Mouse (Mus musculus) heart, postnatal 36 days (tissue): Measurements from ENCODE around the gene Fam19a1. TPM values are rescaled to one million over a fixed set of nuclear protein-coding genes. Genes with fewer than 3 reads are reported as not detected.

Experiments used
- DNase-seq, 2 experiments: peaks; one replicate each; pipeline ENCODE4 v3.0.0; 2021 to 2022
- intact Hi-C: fragments of 180-260 bp; cut with DNase I; formaldehyde crosslinking; loops from one replicate; pipeline ENCODE4 v1.15.1; 2025
- total RNA-seq, 2 experiments: library from RNA; stranded (reverse); gene quantifications; 2 replicates each; pipeline ENCODE4 v1.2.3; 2021

The Fam19a1 gene
- total RNA-seq, 2 experiments from 2014 or later, result 0.11 TPM; not detected in 1

DNA sequence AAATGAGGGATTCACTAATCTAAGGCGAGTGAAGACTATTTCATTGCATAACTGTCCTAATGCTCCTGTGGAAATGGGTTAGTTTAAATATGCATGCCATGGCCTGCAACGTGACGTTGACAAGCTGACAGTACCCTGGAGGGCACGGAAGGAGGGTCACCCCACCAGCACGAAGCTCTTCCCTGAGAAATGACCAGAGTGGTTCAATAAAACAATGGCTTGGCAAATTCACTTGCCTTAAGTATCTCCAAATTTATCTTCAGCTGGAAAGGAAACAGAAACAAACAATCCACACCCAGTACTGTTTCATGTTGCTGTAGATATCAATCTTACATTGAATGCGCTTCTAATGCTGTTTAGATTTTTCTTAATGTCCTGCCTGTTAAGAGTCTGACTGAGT is 316.4 kb downstream of the Fam19a1 start:
- intact Hi-C loops, result no loop called here
- DNase-seq, result no peak

DNA sequence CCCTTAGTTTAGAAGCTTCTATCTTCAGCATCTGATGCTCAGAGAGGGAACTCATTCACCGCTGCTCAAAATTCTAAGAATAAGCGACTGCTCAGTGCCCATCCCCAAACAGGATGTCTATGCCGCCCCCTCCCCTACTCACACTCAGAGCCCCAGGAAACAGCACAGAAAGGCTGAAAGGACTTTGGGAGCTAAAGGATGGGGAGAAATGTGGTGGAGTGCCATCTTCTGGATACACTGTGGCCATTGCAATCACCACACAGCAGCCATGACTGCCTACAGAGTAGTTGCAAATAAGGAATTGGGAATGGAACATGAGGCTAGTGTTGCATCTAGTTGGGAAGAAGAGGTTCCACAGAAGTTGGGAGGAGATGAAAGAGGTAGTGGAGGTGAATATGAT is 319.4 kb downstream of the Fam19a1 start:
- no peak for DNase-seq
- intact Hi-C loops, result no loop called here

DNA sequence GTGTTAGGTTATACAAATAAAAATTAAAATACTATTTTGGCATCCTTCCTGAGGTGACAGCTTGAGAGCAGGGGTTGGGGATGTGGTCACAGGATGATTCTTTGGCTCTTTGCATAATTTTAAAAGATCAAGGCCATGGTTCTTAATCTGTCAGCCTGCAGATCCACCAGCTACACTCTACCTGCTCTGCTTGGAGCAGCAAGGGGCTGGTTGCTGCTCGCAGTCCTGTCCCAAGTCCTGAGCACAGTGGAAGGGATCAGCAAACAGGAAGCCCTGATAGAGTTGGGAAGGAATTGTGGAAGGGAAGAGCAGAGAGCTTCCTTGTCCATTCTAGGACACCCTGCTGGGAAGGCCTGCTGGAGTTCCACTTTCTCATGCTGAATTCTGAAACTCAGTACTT is 320.9 kb downstream of the Fam19a1 start:
- intact Hi-C loops, result no loop called here
- no peak for DNase-seq

- DNase-seq, result no peak
- intact Hi-C loops, result no loop called here
Observed at GRCm38 (mm10) chr6:96435545-96435944, 322.6 kb downstream of the Fam19a1 start.

- intact Hi-C loops, result no loop called here
Observed at GRCm38 (mm10) chr6:96437814-96438213, 324.9 kb downstream of the Fam19a1 start.

DNA sequence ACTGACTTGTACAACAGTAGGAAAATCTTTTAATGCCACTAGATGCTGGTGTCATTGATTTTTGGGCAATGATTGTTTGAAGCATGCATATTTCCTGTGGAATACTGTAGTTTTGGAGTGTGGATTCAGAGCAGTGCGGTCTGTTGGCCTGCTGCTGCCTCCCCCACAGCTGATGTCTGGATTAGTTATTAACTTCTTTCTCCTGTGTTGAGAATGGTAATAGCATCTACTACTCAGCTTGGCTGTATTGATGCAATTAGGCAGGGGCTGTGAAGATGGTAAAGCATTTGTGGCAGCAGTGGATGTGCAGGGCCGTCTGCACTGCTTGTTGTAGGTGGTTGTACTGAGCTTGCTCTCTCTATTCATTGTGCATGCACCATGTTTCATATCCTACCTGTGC is 326.5 kb downstream of the Fam19a1 start:
- intact Hi-C loops, result no loop called here
- no peak for DNase-seq

More at GRCm38 (mm10) chr6:96437814-96438213, 324.9 kb downstream of the Fam19a1 start:
- no peak for DNase-seq

DNA sequence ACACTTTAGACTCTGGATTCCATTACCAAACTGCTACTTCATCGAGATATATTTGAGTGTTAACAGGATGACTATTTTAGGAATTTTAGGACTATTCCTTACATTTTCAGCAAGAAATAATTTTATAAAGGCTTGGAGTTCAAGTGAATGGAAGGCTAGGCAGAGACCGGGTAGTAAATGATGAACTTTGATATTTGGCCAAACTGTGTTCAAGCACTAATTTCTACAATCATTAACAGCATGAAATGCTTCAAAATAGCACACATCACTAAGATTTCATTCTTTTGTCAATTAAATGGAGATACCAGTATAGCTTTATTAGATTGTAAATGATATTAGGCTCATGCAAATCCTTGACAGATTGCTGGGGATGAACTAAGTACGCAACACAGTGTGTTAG is 329.0 kb downstream of the Fam19a1 start:
- no peak for DNase-seq
- intact Hi-C loops, result no loop called here

GRCm38 (mm10) chr6:96447466-96447865 is 334.5 kb downstream of the Fam19a1 start:
- intact Hi-C loops, result no loop called here
- no peak for DNase-seq

GRCm38 (mm10) chr6:96456266-96456665 is 343.3 kb downstream of the Fam19a1 start:
- no peak for DNase-seq
- intact Hi-C loops, result no loop called here

DNA sequence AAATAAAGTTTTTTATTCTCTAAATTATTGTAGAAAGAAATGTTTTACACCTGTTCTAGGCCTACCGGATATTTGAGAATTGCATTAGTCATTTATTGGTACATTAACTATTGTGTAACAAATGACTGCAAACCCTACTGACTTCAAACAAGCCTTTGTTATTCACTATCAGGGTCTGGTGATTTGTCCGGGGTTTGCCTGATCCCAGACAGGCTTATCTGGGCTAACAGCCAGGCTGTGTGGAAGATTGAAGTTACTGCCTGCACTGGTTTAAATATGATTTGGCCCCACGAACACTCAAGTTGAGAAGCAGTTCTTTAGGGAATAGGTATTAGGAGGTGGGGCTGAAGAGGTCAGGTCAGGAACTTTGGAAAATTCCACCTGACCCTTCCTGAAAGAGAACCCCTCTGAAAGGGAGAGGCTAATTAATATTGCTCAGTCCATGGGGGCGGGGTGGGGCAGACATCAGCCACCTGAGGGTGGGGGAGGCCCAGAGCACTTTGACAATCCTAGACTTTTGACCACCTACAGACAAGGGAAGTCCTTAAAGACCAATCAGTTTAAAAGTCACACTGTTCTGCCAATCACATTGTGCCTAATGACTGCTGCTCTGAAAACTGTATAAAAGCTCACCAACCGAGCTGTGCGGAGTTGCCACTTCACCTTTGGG is 344.8 kb downstream of the Fam19a1 start:
- DNase-seq, result no peak
- intact Hi-C loops, result no loop called here

DNA sequence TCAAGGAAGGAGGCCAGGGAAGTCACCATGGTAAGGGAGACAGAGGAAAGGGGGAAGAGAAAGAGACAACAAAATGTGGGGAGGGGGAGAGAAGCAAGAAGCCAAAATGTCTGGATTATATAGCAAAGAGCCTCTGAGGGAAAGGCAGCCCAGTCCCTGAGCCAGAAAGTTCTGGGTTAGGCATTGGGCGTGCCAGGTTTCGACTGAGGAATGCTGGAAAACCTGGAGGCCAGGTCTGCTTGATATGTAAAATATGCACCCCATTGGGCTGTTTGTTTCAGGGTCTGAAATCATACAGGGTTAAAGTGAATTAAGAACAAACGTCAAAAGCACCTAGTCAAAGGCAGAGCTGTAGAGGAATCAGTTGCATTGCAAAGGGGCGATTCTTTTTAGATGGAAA is 346.1 kb downstream of the Fam19a1 start:
- intact Hi-C loops, result no loop called here
- no peak for DNase-seq

DNA sequence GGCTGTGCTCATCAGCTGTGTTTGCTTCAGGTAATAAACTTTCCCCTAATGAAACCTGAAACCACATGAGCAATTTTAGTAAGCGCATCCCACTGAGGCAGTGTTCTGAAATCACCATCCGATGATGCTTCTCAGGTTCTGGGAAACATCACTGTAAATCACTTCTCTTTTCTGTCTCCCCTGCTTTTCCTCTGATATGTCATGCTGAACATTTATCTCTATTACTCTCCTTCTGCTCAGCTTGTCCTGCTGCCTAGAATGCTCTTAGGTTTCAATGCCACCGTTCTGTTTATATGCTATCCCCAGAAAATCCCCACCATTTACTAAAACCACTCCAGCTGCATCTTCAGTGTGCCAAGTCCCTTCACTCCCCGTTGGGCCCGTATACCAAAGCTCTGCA is 386.5 kb downstream of the Fam19a1 start:
- DNase-seq, result no peak
- intact Hi-C loops, result no loop called here

DNA sequence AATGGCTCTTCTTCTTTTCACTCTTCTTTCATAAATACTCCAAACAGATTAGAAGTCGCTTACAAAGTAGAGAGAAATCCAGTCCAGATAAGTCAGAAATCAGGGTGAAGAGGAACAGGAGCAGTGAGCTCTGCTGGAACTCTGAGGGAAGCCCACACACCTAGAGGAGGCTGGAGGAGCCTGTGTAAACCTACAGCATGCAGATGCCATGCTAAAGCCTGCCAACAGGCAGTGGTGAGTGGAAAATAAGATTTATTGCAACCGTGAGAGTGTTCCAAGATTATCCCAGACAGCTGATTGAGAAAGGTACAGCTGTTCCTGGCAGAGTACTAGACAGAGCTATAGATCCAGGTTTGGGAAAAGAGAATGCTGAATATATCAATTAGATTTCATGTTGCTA is 428.6 kb downstream of the Fam19a1 start:
- no peak for DNase-seq
- intact Hi-C loops, result no loop called here

DNA sequence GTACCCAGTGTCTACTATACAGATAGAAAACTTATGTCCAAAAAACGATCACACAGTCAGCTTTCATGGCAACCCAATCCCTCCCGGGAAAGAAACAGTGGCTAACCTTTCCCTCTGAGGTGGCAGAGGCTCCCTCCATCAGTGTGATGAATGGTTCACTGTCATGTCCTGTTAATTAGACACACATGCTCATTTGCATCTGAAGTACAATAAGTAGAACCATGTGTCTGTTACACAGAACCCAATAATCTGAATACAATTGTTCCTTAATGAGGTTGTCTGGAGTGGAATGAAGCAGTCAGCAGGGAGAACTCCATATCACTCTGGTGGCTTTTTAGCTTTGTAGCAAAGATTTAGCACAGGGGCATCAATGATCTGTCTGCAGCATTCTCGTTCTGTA is 431.9 kb downstream of the Fam19a1 start:
- intact Hi-C loops, result no loop called here
- no peak for DNase-seq

GRCm38 (mm10) chr6:96550431-96550830 is 437.5 kb downstream of the Fam19a1 start:
- no peak for DNase-seq
- intact Hi-C loops, result no loop called here

- no peak for DNase-seq
- intact Hi-C loops, result no loop called here
Observed at GRCm38 (mm10) chr6:96578649-96579048, 465.7 kb downstream of the Fam19a1 start.

- DNase-seq, result no peak
- intact Hi-C loops, result no loop called here
Observed at GRCm38 (mm10) chr6:96580726-96581125, 467.8 kb downstream of the Fam19a1 start.

GRCm38 (mm10) chr6:96581187-96581586 is 468.2 kb downstream of the Fam19a1 start:
- intact Hi-C loops, result no loop called here

GRCm38 (mm10) chr6:96587427-96587826 is 474.5 kb downstream of the Fam19a1 start:
- intact Hi-C loops, result no loop called here
- no peak for DNase-seq

More at GRCm38 (mm10) chr6:96581187-96581586, 468.2 kb downstream of the Fam19a1 start:
- no peak for DNase-seq

DNA sequence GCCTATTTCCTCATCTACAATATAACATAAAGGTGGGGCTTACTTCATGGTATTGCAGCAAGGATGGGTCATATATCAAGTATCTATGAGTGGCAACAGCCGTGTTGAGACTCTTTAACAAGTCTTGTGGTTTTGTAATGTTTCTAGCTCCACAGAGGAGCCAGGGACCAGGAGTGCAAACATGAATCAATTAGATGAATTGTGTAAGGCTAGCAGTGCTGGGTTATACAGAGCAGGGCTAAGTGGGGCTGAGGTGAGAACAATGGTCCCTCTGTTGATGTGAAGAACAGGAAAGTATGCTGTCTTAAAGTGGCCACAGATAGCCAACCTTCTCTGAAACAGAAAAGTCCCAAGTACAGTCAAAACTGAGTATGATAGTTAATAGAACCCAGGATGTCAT is 480.1 kb downstream of the Fam19a1 start:
- intact Hi-C loops, result no loop called here
- no peak for DNase-seq

DNA sequence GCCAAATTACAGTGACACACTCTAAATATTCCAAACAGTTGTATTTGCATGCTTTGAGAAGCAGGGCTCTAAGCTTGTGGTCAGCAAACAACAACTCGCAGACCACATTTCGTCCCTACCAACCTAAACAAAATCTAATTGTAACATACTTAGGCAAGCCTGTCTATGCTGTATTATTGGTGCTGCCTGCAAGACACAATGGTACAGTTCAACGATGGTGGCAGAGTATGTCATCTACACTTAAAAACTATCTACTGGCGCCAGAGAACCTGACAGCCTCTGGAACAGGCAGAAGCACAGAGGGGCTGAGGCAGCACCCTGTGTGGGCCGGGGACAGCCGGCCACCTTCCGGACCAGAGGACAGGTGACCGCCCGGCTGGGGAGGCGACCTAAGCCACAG is 482.2 kb downstream of the Fam19a1 start:
- no peak for DNase-seq
- intact Hi-C loops, result no loop called here

DNA sequence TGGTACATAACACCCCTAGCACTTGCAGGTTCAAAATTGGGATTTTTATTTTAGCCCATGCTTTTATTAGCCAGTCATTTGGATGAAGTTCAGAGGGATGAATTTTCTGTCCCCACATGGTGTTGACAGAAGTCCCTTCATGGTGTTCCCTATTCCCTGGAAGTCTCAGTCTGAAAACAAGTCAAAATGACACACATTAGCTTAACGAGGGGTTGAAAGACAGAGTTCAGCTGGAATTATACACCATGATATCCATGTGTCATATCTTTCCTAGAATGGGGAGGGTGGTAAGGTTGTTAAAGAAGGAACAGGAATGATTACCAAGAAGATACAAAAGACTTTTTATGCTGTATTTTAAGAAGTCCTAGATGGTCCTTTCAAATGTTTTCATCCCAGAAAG is 511.2 kb downstream of the Fam19a1 start:
- intact Hi-C loops, result no loop called here
- DNase-seq, result no peak

DNA sequence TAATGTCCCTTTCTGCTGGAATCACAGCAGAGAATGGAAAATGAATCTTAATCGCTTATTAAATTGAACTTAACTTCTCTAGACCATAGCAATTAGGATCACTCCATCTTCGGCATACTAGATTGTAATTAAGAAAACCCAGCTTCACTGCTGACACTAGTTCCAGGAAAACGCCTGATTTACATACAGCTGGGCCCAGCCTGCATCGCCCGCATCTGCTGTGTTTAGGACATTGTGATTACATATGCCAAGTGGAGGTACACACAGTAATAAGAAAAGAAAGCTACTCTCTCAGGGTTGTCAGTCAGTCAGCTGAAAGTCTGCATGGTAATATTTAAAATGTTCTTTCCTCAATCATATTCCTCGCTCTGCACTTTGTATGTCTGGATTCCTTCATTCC is 518.6 kb downstream of the Fam19a1 start:
- no peak for DNase-seq
- intact Hi-C loops, result no loop called here
